Mouse (Mus musculus) monocyte, adult 2 months (primary cell): ENCODE data around the gene Phtf2.
A peak's percentile ranks its signal among the peaks of the same experiment; 100 is the strongest.
"Not testable (repeated sequence)": the region's sequence is repeated elsewhere in the genome, so short reads cannot be mapped to it uniquely, and the experiment has no call there.

Experiments used
- DNase-seq, 2 experiments: peaks; one replicate each; pipeline ENCODE4 v3.0.0; 2022; ENCODE audit warnings: low spot score in 2 of 2, low read depth in 1 of 2

The Phtf2 gene

GRCm38 (mm10) chr5:20778274-20778984 lies 103.5 kb downstream of the Phtf2 start:
- DNase-seq, result no peak

GRCm38 (mm10) chr5:20773341-20773740 lies 108.6 kb downstream of the Phtf2 start:
- no peak for DNase-seq

- DNase-seq, result no peak
Observed at GRCm38 (mm10) chr5:20765365-20765920, 116.5 kb downstream of the Phtf2 start.

DNA sequence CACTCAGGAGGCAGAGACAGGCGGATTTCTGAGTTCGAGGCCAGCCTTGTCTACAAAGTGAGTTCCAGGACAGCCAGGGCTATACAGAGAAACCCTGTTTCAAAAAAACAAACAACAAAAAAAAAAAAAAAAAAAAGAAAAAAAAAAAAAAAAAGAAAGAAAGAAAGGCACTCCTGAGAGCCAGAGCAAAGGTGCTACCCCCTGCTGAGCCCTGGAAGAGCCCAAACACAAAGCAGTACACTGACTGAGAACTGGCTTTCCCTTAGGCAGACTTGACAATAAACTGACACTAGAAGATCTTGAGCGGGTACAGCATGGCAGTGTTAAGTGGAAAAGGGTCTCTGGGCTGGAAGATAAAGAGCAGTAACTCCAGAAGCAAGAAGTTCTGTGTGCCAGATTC lies 119.5 kb downstream of the Phtf2 start:
- not testable (repeated sequence) for DNase-seq

- no peak for DNase-seq
Observed at GRCm38 (mm10) chr5:20760368-20761162, 121.4 kb downstream of the Phtf2 start.

- DNase-seq, result no peak
Observed at GRCm38 (mm10) chr5:20759771-20760170, 122.2 kb downstream of the Phtf2 start.

- no peak for DNase-seq
Observed at GRCm38 (mm10) chr5:20753963-20754362, 128.0 kb downstream of the Phtf2 start.

DNA sequence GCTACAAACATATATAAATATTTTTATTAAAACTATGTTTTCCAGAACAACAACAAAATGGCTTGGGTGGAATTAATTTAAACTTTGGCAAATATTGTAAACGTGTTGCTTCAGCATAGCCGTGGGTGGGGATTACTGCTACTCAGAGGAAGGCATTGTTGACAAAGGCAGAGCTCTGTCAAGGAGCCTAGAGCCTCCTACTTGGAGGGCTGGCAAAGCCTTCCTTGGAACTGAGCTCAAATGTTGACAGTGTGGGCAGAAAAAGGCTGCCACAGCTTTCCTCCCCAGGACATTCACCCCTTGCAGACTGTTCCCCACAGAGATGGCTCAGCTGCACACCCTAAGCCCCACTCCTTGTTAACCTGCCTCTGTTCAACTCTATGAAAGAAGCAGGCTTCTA lies 128.8 kb downstream of the Phtf2 start:
- no peak for DNase-seq

DNA sequence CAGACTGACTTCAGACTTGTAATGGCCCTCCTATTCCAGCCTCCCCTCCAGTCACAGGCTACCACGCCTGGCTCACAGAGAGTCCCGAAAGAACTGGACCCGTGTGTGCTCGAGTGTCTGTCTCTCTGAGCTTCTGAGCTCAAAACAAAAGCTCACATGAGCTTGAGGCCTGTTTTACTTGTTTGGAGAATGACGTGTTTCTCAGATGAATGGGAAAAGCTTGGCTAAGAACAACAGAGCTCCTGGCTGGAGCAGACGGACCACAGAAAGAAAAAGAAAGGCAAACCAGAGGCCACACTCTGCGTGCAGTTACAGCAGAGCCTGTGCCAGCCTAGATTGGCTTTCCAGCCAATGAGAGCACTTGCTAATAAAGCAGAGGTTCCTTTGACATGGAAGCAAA lies 130.2 kb downstream of the Phtf2 start:
- no peak for DNase-seq

DNA sequence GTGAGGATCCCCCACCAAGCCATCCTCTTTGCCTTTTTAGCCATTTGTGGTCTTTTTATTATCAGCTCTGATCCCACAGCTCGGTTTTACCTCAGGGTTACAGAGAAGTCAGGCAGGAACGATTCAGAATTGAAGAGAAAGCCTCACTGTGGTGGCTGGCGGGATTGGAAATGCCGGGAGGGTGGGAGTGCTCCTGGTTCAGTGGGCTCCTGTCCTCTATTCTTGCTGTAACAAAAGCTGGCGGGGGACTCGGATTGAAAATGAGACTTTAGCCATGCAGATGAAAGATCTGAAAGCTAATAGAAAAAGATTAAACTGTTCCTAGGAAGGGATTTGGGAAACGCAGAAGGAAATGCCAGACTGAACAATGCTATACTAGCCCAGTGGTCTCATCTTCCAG lies 130.9 kb downstream of the Phtf2 start:
- DNase-seq, result no peak

GRCm38 (mm10) chr5:20749535-20749934 lies 132.4 kb downstream of the Phtf2 start:
- peak in 1 of 2 experiments; percentile 6 for DNase-seq

DNA sequence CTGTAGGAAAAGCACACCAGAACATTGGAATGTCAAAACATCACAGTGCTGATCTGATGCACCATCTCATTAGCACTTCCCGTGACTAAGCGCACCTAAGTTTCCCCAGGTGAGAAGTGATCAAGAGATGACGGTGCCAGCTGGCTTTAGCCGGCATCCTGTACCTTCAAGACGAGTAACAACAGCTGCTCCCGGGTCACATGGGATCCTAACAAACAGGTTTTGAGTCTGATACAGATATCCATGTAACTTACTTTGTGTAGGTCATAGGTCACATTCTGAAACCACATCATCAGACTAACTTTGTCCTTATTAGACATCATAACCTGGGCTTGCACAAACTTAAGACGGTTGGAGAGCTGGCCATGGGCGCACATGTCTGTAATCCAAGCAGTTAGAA lies 133.1 kb downstream of the Phtf2 start:
- no peak for DNase-seq

GRCm38 (mm10) chr5:20748142-20748541 lies 133.8 kb downstream of the Phtf2 start:
- DNase-seq, result no peak

GRCm38 (mm10) chr5:20741936-20742335 lies 140.0 kb downstream of the Phtf2 start:
- no peak for DNase-seq

DNA sequence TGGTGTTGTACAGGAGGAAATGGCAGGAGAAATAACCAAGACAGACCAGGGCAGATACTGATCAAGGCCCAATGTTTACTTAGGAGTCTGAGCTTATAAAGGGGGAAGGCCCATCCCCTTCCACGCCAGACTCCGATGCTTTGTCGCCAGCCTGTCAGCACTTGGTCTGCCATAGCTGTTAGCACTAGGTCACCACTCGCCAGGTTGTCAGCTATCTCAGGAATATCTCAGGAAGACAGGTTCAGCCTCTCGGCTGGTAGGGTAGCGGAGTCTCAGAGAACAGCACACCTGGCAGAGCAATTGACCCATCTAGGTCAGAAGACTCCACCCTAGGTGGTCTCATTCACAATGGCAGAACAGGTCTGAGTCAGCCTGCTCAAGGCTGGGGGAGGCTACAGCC lies 140.7 kb downstream of the Phtf2 start:
- no peak for DNase-seq

- DNase-seq, result no peak
Observed at GRCm38 (mm10) chr5:20738795-20739194, 143.1 kb downstream of the Phtf2 start.

DNA sequence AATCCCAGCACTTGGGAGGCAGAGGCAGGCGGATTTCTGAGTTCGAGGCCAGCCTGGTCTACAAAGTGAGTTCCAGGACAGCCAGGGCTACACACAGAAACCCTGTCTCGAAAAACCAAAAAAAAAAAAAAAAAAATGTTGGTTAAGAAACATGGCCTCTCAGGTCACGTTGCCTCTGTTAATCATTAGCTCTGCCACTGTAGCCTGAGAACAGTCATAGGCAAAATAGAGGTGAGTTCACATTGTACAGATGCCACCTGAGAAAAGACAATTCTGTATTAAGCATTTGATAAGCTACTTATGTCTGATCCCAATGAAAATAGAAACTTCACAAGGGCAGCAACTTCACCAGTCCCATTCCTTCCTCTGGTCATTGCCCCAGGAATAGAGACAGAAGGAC lies 158.7 kb downstream of the Phtf2 start:
- DNase-seq, result not testable (repeated sequence)

- DNase-seq, result no peak
Observed at GRCm38 (mm10) chr5:20720201-20720900, 161.6 kb downstream of the Phtf2 start.

DNA sequence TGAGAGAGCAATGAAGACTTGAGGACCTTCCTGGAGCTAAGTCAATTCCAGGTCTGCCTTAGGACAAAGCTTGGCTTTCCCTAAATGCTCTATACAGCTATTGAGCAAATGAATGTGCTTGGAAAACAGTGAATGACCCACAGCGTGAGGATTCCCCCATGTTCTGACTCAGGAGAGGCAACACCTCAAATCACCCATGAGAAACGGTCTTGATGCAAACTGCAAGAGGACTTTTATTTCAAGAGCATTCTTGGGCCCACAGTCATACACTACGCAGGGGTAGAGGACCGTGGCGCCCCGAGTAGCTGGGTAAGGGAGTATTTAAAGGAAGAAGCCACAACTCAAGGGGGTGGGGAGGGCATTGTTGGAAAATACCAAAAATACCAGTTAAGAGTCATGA lies 165.9 kb downstream of the Phtf2 start:
- DNase-seq, result not testable (repeated sequence)

- DNase-seq, result not testable (repeated sequence)
Observed at GRCm38 (mm10) chr5:20714619-20715018, 167.3 kb downstream of the Phtf2 start.

- not testable (repeated sequence) for DNase-seq
Observed at GRCm38 (mm10) chr5:20710845-20711244, 171.1 kb downstream of the Phtf2 start.
